Mouse (Mus musculus) left cerebral cortex, postnatal 25 days (tissue): ENCODE data around the gene Igf1. TPM values are rescaled to one million over a fixed set of nuclear protein-coding genes. Genes with fewer than 3 reads are reported as not detected.

Experiments
- DNase-seq, 2 experiments: peaks; one replicate each; pipeline ENCODE4 v3.0.0; 2022; ENCODE audit warnings: low spot score in 2 of 2, mixed read lengths in 1 of 2
- intact Hi-C: fragments of 180-260 bp; cut with DNase I; formaldehyde crosslinking; loops from one replicate; pipeline ENCODE4 v1.15.1; 2025
- total RNA-seq, 2 experiments: library from RNA; stranded (reverse); gene quantifications; 2 replicates each; pipeline ENCODE4 v1.2.3; 2021

The Igf1 gene
- total RNA-seq, 2 experiments from 2014 or later, result 9.2 to 11.5 TPM

- DNase-seq, result peak; percentile 16 to 53
- intact Hi-C loops, result loop anchor here (5.0 to 10.0 kb wide), 4 partner anchors 113 to 443 kb away; no protein-coding TSS in a partner anchor
Measured at GRCm38 (mm10) chr10:87858939-87859338, 874 bp downstream of the Igf1 start.

GRCm38 (mm10) chr10:87859453-87859852, 1.4 kb downstream of the Igf1 start:
- intact Hi-C loops, result loop anchor here (5.0 to 10.0 kb wide), 4 partner anchors 113 to 443 kb away; no protein-coding TSS in a partner anchor
- DNase-seq, result peak in 1 of 2 experiments; percentile 8

GRCm38 (mm10) chr10:87860181-87861103, 2.4 kb downstream of the Igf1 start:
- intact Hi-C loops, result no loop called here
- peak in 1 of 2 experiments; percentile 14 for DNase-seq

- intact Hi-C loops, result no loop called here
- no peak for DNase-seq
Measured at GRCm38 (mm10) chr10:87861104-87861455, 3.0 kb downstream of the Igf1 start.

GRCm38 (mm10) chr10:87862899-87863298, 4.8 kb downstream of the Igf1 start:
- no peak for DNase-seq
- intact Hi-C loops, result no loop called here

GRCm38 (mm10) chr10:87863326-87863725, 5.3 kb downstream of the Igf1 start:
- DNase-seq, result no peak
- intact Hi-C loops, result no loop called here

- intact Hi-C loops, result no loop called here
- DNase-seq, result no peak
Measured at GRCm38 (mm10) chr10:87865712-87866111, 7.6 kb downstream of the Igf1 start.

GRCm38 (mm10) chr10:87866448-87866847, 8.4 kb downstream of the Igf1 start:
- intact Hi-C loops, result no loop called here
- no peak for DNase-seq

GRCm38 (mm10) chr10:87867217-87867616, 9.2 kb downstream of the Igf1 start:
- DNase-seq, result no peak

GRCm38 (mm10) chr10:87867631-87868030, 9.6 kb downstream of the Igf1 start:
- no peak for DNase-seq
- intact Hi-C loops, result no loop called here

More at GRCm38 (mm10) chr10:87867217-87867616, 9.2 kb downstream of the Igf1 start:
- intact Hi-C loops, result no loop called here

- no peak for DNase-seq
- intact Hi-C loops, result no loop called here
Measured at GRCm38 (mm10) chr10:87868349-87869053, 10.4 kb downstream of the Igf1 start.

GRCm38 (mm10) chr10:87869151-87869550, 11.1 kb downstream of the Igf1 start:
- intact Hi-C loops, result no loop called here
- DNase-seq, result no peak

- intact Hi-C loops, result no loop called here
- DNase-seq, result no peak
Measured at GRCm38 (mm10) chr10:87869691-87870090, 11.6 kb downstream of the Igf1 start.

GRCm38 (mm10) chr10:87871863-87872647, 14.0 kb downstream of the Igf1 start:
- DNase-seq, result no peak
- intact Hi-C loops, result no loop called here

- intact Hi-C loops, result no loop called here
- no peak for DNase-seq
Measured at GRCm38 (mm10) chr10:87872854-87873253, 14.8 kb downstream of the Igf1 start.

- intact Hi-C loops, result no loop called here
- DNase-seq, result no peak
Measured at GRCm38 (mm10) chr10:87873516-87873915, 15.5 kb downstream of the Igf1 start.

GRCm38 (mm10) chr10:87880071-87880785, 22.2 kb downstream of the Igf1 start:
- intact Hi-C loops, result no loop called here
- peak in 1 of 2 experiments; percentile 25 for DNase-seq

- DNase-seq, result no peak
- intact Hi-C loops, result no loop called here
Measured at GRCm38 (mm10) chr10:87885326-87886040, 27.4 kb downstream of the Igf1 start.

GRCm38 (mm10) chr10:87889850-87890249, 31.8 kb downstream of the Igf1 start:
- no peak for DNase-seq
- intact Hi-C loops, result no loop called here
